Mouse (Mus musculus): ENCODE data around the gene Lin7a. TPM values are rescaled to one million over a fixed set of nuclear protein-coding genes. Genes with fewer than 3 reads are reported as not detected.

Lin7a gene
- polyA plus RNA-seq, 1 experiment: 1.5 TPM

GRCm38 (mm10) chr10:107315251-107315650, 43.8 kb downstream of the Lin7a start:
- Histone ChIP-seq H3K4me3 (ENCODE audit: insufficient read depth, low read length) (no peak overlapping the region), H3K4me1 (ENCODE audit: control insufficient read depth, insufficient read depth, low read length) (no peaks in the 10 kb centered on the region), H3K27ac (ENCODE audit: insufficient read depth, low read length) (no peak overlapping the region)
- no peak for TF ChIP-seq CTCF (IDR thresholded peaks at IDR 0.05; ENCODE audit: borderline replicate concordance, insufficient read depth, low read length)
- no peak for TF ChIP-seq POLR2A (IDR thresholded peaks at IDR 0.05; ENCODE audit: low read depth, low read length)

GRCm38 (mm10) chr10:107315681-107316080, 44.2 kb downstream of the Lin7a start:
- H3K27ac ChIP-seq (ENCODE audit: insufficient read depth, low read length): no peak overlapping the region
- TF ChIP-seq CTCF (IDR thresholded peaks at IDR 0.05; ENCODE audit: borderline replicate concordance, insufficient read depth, low read length): no peak
- TF ChIP-seq POLR2A (IDR thresholded peaks at IDR 0.05; ENCODE audit: low read depth, low read length): no peak
- no peak overlapping the region for H3K4me3 ChIP-seq (ENCODE audit: insufficient read depth, low read length)
- no peaks in the 10 kb centered on the region for H3K4me1 ChIP-seq (ENCODE audit: control insufficient read depth, insufficient read depth, low read length)

GRCm38 (mm10) chr10:107316100-107316499, 44.6 kb downstream of the Lin7a start:
- no peak for TF ChIP-seq CTCF (IDR thresholded peaks at IDR 0.05; ENCODE audit: borderline replicate concordance, insufficient read depth, low read length)
- no peak for TF ChIP-seq POLR2A (IDR thresholded peaks at IDR 0.05; ENCODE audit: low read depth, low read length)
- H3K27ac ChIP-seq (ENCODE audit: insufficient read depth, low read length): no peak overlapping the region
- no peaks in the 10 kb centered on the region for H3K4me1 ChIP-seq (ENCODE audit: control insufficient read depth, insufficient read depth, low read length)
- H3K4me3 ChIP-seq (ENCODE audit: insufficient read depth, low read length): no peak overlapping the region

- H3K27ac ChIP-seq (ENCODE audit: insufficient read depth, low read length): no peak overlapping the region
- no peaks in the 10 kb centered on the region for H3K4me1 ChIP-seq (ENCODE audit: control insufficient read depth, insufficient read depth, low read length)
- H3K4me3 ChIP-seq (ENCODE audit: insufficient read depth, low read length): no peak overlapping the region
- TF ChIP-seq CTCF (IDR thresholded peaks at IDR 0.05; ENCODE audit: borderline replicate concordance, insufficient read depth, low read length): no peak
- TF ChIP-seq POLR2A (IDR thresholded peaks at IDR 0.05; ENCODE audit: low read depth, low read length): no peak
Observed at GRCm38 (mm10) chr10:107319648-107320047, 48.2 kb downstream of the Lin7a start.

- no peak for TF ChIP-seq POLR2A (IDR thresholded peaks at IDR 0.05; ENCODE audit: low read depth, low read length)
- no peak for TF ChIP-seq CTCF (IDR thresholded peaks at IDR 0.05; ENCODE audit: borderline replicate concordance, insufficient read depth, low read length)
- no peak overlapping the region for H3K27ac ChIP-seq (ENCODE audit: insufficient read depth, low read length)
- H3K4me1 ChIP-seq (ENCODE audit: control insufficient read depth, insufficient read depth, low read length): no peaks in the 10 kb centered on the region
- H3K4me3 ChIP-seq (ENCODE audit: insufficient read depth, low read length): no peak overlapping the region
Observed at GRCm38 (mm10) chr10:107323865-107324264, 52.4 kb downstream of the Lin7a start.

- Histone ChIP-seq H3K4me3 (ENCODE audit: insufficient read depth, low read length) (no peak overlapping the region), H3K27ac (ENCODE audit: insufficient read depth, low read length) (no peak overlapping the region), H3K4me1 (ENCODE audit: control insufficient read depth, insufficient read depth, low read length) (no peaks in the 10 kb centered on the region)
- no peak for TF ChIP-seq CTCF (IDR thresholded peaks at IDR 0.05; ENCODE audit: borderline replicate concordance, insufficient read depth, low read length)
- TF ChIP-seq POLR2A (IDR thresholded peaks at IDR 0.05; ENCODE audit: low read depth, low read length): no peak
Observed at GRCm38 (mm10) chr10:107325558-107325957, 54.1 kb downstream of the Lin7a start.

- Histone ChIP-seq H3K4me3 (ENCODE audit: insufficient read depth, low read length) (no peak overlapping the region), H3K4me1 (ENCODE audit: control insufficient read depth, insufficient read depth, low read length) (no peaks in the 10 kb centered on the region), H3K27ac (ENCODE audit: insufficient read depth, low read length) (peak overlapping the region; percentile 57; the same call in 1 of the 2 replicates)
- TF ChIP-seq POLR2A (IDR thresholded peaks at IDR 0.05; ENCODE audit: low read depth, low read length) (no peak), CTCF (IDR thresholded peaks at IDR 0.05; ENCODE audit: borderline replicate concordance, insufficient read depth, low read length) (no peak)
Observed at GRCm38 (mm10) chr10:107339524-107339923, 68.0 kb downstream of the Lin7a start.

GRCm38 (mm10) chr10:107341151-107341550, 69.7 kb downstream of the Lin7a start:
- no peak overlapping the region for H3K4me3 ChIP-seq (ENCODE audit: insufficient read depth, low read length)
- H3K4me1 ChIP-seq (ENCODE audit: control insufficient read depth, insufficient read depth, low read length): no peaks in the 10 kb centered on the region
- TF ChIP-seq POLR2A (IDR thresholded peaks at IDR 0.05; ENCODE audit: low read depth, low read length) (no peak), CTCF (IDR thresholded peaks at IDR 0.05; ENCODE audit: borderline replicate concordance, insufficient read depth, low read length) (no peak)
- no peak overlapping the region for H3K27ac ChIP-seq (ENCODE audit: insufficient read depth, low read length)

GRCm38 (mm10) chr10:107344200-107344599, 72.7 kb downstream of the Lin7a start:
- Histone ChIP-seq H3K27ac (ENCODE audit: insufficient read depth, low read length) (no peak overlapping the region), H3K4me3 (ENCODE audit: insufficient read depth, low read length) (no peak overlapping the region), H3K4me1 (ENCODE audit: control insufficient read depth, insufficient read depth, low read length) (peaks cover 3% of the 10 kb centered on the region; the same call in 1 of the 2 replicates)
- TF ChIP-seq POLR2A (IDR thresholded peaks at IDR 0.05; ENCODE audit: low read depth, low read length) (no peak), CTCF (IDR thresholded peaks at IDR 0.05; ENCODE audit: borderline replicate concordance, insufficient read depth, low read length) (no peak)

- TF ChIP-seq CTCF (IDR thresholded peaks at IDR 0.05; ENCODE audit: borderline replicate concordance, insufficient read depth, low read length): no peak
- TF ChIP-seq POLR2A (IDR thresholded peaks at IDR 0.05; ENCODE audit: low read depth, low read length): no peak
- peaks cover 3% of the 10 kb centered on the region; the same call in 1 of the 2 replicates for H3K4me1 ChIP-seq (ENCODE audit: control insufficient read depth, insufficient read depth, low read length)
- no peak overlapping the region for H3K27ac ChIP-seq (ENCODE audit: insufficient read depth, low read length)
- no peak overlapping the region for H3K4me3 ChIP-seq (ENCODE audit: insufficient read depth, low read length)
Observed at GRCm38 (mm10) chr10:107347842-107348241, 76.4 kb downstream of the Lin7a start.

All from embryonic fibroblast, embryonic 13.5 days (primary cell).